Mouse (Mus musculus) neutrophil, adult 59 days (primary cell): ENCODE results near the gene Gm15130. TPM values are rescaled to one million over a fixed set of nuclear protein-coding genes. Genes with fewer than 3 reads are reported as not detected.

Experiments used
- total RNA-seq, 2 experiments: library from RNA; stranded (reverse); gene quantifications; 1 replicate in 1 of 2; 2 replicates in 1 of 2; pipeline ENCODE4 v1.2.4; 2023

Gene Gm15130
- not detected for total RNA-seq

DNA sequence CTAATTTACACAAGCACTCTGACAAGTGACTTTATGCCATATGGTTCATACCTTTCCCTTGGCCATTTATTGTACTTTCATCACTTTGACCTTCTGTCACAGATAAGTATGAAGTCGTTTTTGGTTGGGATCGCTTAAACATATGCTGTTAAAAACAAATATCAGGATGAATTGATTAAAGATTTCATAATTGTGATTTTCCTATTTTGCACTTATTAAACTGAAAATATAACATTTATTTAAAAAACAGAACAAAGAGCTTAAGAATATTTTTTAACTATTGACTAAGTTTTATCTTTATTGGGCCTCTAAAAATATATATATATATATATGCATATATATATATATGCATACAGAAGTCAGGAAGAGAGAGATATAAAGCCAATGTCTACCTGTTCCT is at the start of gene Gm15130:
TSS of gene Gm15130 (minus strand) at position 101 of the 400 bp plus-strand sequence.

DNA sequence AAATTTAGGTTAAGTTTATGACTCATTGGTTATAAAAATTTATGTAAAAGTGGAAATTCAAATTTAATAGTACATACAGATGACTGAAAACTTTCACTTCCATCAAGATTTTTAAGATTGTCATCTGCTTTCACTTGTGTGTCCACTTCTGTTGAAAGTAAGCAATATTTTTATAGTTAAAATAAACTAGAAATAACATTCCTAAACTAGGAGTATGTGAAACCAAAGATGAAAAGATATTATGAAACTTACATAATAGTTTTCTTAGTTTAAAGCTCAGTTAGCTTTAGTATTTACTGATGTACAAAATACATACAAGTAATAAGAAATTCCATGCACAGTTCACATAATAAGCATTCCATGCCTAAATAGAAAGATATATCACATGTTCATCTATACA is 46.9 kb downstream of the Gm15130 start, which contains the start of gene Gm13941:
TSS of gene Gm13941 (minus strand) at position 101 of the 400 bp plus-strand sequence.

Other genes with a start within 250 kb of the Gm15130 start
- not detected for gene Ano3, start 202.0 kb downstream of the Gm15130 start, total RNA-seq
- gene Gm13941, start 47.0 kb downstream of the Gm15130 start, total RNA-seq: not detected
- not detected for gene 4930430A15Rik, start 76.7 kb upstream of the Gm15130 start, total RNA-seq
- gene Olfr1275, start 82.3 kb upstream of the Gm15130 start, total RNA-seq: not detected
- gene Olfr1276, start 101.6 kb upstream of the Gm15130 start, total RNA-seq: not detected
- gene Olfr1277, start 121.2 kb upstream of the Gm15130 start, total RNA-seq: not detected
- not detected for gene Olfr1278, start 137.2 kb upstream of the Gm15130 start, total RNA-seq
- not detected for gene Olfr1279, start 147.7 kb upstream of the Gm15130 start, total RNA-seq
- not detected for gene Olfr1280, start 161.1 kb upstream of the Gm15130 start, total RNA-seq
- gene Olfr1281, start 173.6 kb upstream of the Gm15130 start, total RNA-seq: not detected
- gene Olfr1282, start 183.1 kb upstream of the Gm15130 start, total RNA-seq: not detected
- gene Olfr1283, start 213.9 kb upstream of the Gm15130 start, total RNA-seq: not detected
- under 1 TPM in 1 of 2 experiments, not detected in 1; 0.20 TPM for gene Olfr1284, start 222.6 kb upstream of the Gm15130 start, total RNA-seq